Mouse (Mus musculus) gastrocnemius, adult 8-10 months (tissue): Measurements from ENCODE around the gene Npm1. TPM values are rescaled to one million over a fixed set of nuclear protein-coding genes. Genes with fewer than 3 reads are reported as not detected.

ENCODE experiments used
- DNase-seq, 2 experiments: peaks; one replicate each; pipeline ENCODE4 v3.0.0; 2022; ENCODE audit warnings: low spot score in 2 of 2
- total RNA-seq, 4 experiments: library from RNA; stranded (reverse); gene quantifications; 2 replicates each; pipeline ENCODE4 v1.2.4; 2022

Npm1 gene
- total RNA-seq: 100 to 1,000 TPM; 118 to 161 (median 130) TPM

DNA sequence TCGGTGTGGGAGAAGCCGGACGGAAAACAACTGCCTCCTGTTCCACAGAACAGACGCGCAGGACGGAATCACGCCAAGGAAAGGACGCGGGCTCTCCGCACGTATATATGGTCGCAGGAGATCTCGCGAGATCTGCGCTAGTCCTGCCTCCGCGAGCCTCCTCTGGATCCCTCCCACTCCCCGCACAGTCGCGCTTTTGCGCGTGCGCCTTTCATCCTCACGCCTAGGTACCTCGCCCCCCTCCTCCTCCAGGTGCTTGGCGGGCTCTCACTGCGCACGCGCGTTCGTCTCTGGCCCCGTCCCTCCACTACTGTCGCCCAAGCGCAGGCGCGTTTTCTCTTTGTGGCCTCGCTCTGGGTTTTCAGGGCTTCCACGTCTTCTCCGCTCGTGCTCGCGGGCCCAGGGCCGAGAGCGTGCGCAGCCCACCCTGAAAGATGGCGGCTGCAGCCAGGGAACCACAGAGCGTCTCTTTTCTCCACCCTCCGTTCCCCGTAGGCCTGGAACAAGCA lies at the start of gene Npm1:
Gene Npm1 (minus strand): TSS at position 209 of the 509 bp plus-strand sequence.
- peak; percentile 96 to 99 for DNase-seq

GRCm38 (mm10) chr11:33207411-33207810 lies 44.4 kb upstream of the Npm1 start:
- no peak for DNase-seq

GRCm38 (mm10) chr11:33204966-33205365 lies 42.0 kb upstream of the Npm1 start:
- no peak for DNase-seq

GRCm38 (mm10) chr11:33204329-33204705 lies 41.3 kb upstream of the Npm1 start:
- no peak for DNase-seq

DNA sequence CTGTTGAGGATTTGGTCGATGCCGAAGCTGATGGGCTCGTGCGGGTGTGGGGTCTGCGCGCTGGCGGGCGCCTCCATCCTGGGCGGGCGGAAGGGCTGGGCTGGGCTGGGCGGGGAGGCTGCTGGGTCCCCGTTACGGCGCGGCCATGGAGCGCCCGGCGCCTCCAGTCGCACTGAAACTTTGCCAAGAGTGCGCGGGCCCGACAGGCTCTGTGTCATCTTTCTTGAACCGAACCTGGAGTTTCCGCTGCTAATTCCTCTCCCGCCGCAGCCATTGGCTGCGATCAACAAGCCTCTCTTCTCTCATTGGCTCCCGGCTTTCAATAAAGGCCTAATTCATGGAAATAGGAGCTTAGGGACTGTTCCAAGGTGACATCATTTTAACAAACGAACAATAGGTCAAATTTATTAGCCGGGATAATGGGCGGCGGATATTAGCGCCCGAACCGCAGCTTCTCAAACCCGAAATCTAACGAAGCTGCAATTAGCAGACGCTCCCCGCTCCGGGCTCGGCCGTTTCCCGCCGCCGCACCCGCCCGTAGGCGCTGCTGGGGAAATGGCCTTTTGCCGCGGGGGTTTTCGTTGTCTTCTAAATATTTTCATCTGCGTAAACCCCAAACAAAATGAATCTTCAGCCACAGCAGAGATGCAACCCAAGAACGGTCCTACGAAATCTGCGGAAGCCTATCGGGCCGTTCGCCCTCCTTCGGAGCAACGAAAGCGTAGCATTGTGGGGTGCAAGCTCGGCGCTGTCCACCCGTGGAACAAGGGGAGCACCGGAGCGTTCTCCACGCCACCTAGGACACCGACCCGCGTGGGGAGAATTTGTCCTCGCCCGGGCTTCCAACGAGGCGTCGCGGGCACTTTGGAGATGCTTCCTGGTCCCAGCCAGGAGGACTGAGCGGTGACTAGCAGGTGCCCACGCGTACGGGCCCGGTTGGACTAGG lies 40.6 kb upstream of the Npm1 start, which contains the start of gene Tlx3:
Gene Tlx3 (minus strand): TSS at position 207 of the 946 bp plus-strand sequence.
- no peak for DNase-seq

GRCm38 (mm10) chr11:33202972-33203371 lies 40.0 kb upstream of the Npm1 start:
- no peak for DNase-seq

- DNase-seq: no peak
Observed at GRCm38 (mm10) chr11:33202296-33202695, 39.3 kb upstream of the Npm1 start.

DNA sequence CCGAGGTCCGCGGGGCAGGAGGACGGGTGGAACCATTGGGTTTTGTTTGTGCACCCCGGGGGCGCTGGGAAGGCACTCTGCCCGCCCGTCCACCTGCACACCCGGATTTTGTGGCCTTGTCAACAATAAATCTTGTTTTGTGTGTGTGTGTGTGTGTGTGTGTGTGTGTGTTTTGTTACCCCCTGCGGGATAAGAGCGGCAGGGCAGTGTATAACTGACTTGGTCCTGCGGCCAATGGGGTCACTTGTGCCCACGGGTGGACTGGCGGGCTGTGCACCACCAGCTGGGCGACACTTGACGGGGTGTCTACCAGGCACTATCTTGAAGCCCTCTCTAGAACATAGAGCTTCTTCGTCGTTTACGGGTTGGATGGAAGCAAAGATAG lies 38.6 kb upstream of the Npm1 start:
- no peak for DNase-seq

DNA sequence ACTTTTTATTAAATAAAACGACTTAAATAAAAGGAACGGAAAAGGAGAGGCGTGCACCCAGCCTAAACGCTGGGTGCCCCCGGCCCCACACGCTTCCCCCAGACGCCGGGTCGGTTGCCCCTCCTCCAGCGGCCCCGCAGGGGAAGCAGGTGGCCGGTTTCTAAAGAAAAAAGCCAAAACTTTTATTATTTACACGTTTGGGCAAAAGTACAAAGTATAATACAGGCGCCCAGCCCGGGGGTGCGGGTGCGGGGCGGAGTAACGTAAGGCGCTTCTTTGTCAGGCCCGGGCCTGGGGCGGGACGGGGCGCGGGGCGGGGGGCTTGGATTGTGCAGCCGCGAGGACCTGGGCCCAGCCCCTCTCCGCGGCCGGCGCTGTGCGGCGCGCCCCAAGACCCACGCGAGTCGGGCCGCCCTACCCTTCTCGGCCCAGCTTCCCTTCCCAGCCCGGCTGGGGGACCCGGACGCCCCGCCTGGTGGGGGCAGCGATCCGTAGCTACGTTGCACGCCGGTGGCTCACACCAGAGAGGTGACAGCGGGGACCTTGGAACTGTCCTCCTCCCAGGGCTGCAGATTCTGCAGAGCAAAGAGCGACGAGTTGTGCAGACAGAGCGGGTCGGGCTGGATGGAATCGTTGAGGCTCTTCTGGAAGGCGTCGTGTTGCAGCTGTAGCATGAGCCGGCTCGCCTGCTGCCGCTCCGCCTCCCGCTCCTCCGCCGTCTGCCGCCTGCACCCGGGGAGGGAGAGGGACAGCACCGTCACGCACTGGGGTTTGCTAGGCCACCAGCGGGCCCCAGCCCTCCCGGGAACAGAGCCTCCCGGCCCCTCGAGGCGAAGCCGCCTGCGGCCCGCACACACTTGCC lies 38.0 kb upstream of the Npm1 start:
- no peak for DNase-seq

GRCm38 (mm10) chr11:33199906-33200763 lies 37.1 kb upstream of the Npm1 start:
- no peak for DNase-seq

DNA sequence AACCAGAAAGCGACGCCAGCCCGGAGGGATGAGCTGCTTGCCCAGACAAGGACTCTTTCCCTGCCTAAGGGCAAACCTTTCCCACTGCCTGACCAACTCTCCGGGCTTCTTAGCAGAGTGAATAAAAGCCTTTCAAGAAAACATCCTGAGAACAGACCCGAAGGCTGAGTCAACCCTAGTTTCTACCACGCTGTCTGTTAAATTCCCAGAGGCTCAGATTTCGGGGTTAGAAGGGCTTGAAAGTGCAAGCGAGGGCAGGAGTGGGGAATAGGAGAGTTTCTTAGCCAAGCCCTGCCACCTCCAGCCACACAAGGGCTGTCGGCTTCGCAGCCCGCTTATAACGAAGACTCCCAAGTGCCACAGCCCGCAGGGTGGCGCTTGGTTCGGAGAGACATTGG lies 36.1 kb upstream of the Npm1 start:
- no peak for DNase-seq

GRCm38 (mm10) chr11:33198351-33199116 lies 35.5 kb upstream of the Npm1 start:
- DNase-seq: no peak

DNA sequence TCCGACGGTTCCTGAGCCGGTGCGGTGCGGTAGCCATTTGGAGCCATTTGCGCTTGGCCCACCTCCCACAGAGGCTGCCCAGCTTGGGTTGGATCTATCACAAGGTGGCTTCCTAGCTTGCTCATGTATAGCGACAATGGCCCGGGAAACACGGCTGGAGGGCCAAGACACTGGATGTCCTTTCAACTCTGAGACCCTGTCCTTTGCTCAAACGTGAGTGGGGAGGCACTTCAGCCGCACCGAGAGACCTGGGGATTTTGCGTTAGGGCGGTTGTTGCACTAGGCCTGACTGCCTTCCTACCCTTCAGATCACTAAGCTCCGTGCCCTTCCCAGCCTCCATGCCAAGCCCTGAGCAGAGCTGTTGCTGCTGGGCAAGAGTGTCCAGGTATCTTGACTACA lies 34.7 kb upstream of the Npm1 start:
- DNase-seq: no peak

DNA sequence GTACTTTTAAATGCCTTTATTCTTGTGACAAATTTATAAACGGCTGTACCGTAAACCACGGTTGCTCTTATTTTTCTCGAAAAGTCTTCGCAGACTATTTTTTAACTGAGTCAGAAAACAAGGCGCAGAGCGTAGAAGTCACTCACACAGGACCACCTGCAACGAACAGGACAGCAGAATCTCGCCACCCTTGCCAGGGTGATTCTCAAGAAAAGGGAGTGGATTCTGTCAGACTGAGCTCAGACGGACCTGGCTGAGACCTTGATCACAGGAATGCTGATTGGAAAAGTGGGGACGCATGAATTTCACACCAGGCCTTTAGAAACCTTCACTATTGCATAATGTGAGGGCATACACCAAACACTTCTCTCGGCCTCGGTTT lies 34.1 kb upstream of the Npm1 start:
- no peak for DNase-seq

- no peak for DNase-seq
Observed at GRCm38 (mm10) chr11:33196447-33197132, 33.6 kb upstream of the Npm1 start.

DNA sequence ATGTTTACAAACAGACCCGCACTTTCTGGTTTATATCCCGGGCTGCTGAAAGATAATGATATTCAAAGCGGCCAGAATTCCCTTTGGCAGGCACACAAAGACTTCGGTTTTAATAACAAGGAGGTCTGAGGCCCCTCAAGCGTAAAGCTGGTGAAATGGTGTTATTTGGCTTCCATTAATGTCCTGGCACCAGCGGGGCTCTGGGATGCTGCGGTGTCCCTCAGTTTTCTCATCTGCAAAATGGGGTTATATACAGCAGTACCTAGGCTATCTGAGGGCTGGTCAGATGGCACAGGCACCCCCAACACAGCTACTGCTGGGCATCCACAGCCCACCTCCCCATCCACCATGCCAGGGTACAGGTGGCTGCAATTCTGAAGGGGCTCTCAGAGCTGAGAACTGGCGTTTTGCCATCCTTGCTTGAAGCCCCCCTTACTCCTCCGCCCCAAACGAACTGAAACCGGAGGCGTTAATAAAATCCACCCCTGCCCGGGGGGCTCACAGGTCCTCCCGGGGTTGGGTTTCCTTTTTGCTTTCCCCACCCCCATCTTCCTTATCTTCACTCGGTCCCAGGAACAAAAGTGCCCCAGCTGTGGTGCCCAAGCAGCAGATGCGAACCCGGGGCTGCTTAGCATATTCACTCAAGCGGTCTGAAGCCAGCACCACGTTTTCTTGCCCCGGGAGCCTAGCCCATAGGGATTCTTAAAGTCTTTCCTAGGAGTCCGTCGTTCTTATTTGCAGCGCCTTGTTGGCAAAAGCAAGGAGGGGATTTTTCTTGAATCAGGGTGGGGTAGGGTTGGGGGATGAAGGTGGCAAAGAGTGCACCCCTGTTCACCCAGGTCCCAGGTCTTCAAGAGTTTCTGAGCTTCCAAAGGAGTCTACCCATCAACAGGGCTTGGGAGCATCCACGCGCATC lies 32.8 kb upstream of the Npm1 start:
- DNase-seq: no peak

DNA sequence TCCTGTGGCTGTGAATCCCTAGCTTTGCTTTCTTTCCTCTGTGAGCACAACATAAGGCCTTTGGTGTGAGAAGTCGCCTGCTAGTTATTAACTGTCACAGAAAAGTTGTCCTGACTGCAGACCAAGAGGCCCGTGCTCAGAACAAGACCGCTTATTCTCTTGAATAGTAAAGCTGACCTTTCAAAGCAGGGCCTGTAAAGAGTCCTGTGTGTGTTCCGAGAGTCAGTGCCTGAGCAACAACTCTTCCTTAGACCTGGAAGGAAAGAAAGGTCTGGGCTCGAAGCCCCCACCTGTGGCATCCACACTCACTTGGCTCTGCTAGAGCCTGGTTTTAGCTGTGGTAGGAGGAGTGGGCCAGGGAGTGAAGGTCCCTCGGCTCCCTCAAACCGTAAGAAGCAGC lies 32.1 kb upstream of the Npm1 start:
- DNase-seq: no peak

GRCm38 (mm10) chr11:33193695-33194094 lies 30.7 kb upstream of the Npm1 start:
- no peak for DNase-seq

DNA sequence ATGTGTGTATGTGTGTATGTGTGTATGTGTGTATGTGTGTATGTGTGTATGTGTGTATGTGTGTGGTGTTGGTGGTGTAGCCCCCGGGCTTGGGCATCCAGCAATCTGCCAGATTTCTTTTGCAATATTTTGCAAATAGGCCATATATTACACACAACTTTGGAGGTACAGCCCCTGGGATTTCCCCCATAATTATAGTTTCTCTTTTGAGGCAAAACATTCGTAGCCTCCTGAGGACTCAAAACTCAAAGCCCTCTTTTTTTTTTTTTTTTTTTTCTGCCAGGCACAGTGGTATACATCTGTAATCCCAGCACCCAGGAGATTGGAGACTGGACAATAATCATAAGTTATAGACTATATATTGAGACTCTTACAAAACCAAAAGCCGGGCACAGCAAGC lies 18.8 kb upstream of the Npm1 start:
- DNase-seq: no peak
